Mouse (Mus musculus) heart, embryonic 11.5 days (tissue): ENCODE measurements around the gene Ankrd50. TPM values are rescaled to one million over a fixed set of nuclear protein-coding genes. Genes with fewer than 3 reads are reported as not detected.

Source experiments
- ATAC-seq: fragments of 200-750 bp; cut with Nextera tagmentation; replicated peaks from 2 replicates; pipeline ENCODE4 v1.8.0; 2017; ENCODE audit warnings: moderate library complexity; ENCODE audit not compliant: insufficient number of reproducible peaks, low FRiP score, low TSS enrichment
- H3K27ac ChIP-seq: fragments of 300-500 bp; sonication (generic); 2 replicates; pipeline ENCODE4 v1.5.1; 2014; ENCODE audit warnings: mild to moderate bottlenecking, low read depth, low read length
- H3K27me3 ChIP-seq: fragments of 300-500 bp; sonication (generic); 2 replicates; pipeline ENCODE4 v1.6.1; 2014; ENCODE audit warnings: mild to moderate bottlenecking, low read length, mixed read lengths; ENCODE audit not compliant: control insufficient read depth, insufficient read depth
- H3K36me3 ChIP-seq: fragments of 300-500 bp; sonication (generic); 2 replicates; pipeline ENCODE4 v1.6.1; 2014; ENCODE audit warnings: mild to moderate bottlenecking, low read length, moderate library complexity, mixed read lengths; ENCODE audit not compliant: control insufficient read depth, insufficient read depth
- H3K4me1 ChIP-seq: fragments of 300-500 bp; sonication (generic); 2 replicates; pipeline ENCODE4 v1.6.1; 2014; ENCODE audit warnings: low read length; ENCODE audit not compliant: control insufficient read depth, insufficient read depth
- H3K4me2 ChIP-seq: fragments of 300-500 bp; sonication (generic); 2 replicates; pipeline ENCODE4 v1.6.1; 2014; ENCODE audit warnings: mild to moderate bottlenecking, moderate library complexity
- H3K4me3 ChIP-seq: fragments of 300-500 bp; sonication (generic); 2 replicates; pipeline ENCODE4 v1.5.1; 2014; ENCODE audit warnings: low read depth, low read length
- H3K9ac ChIP-seq: fragments of 300-500 bp; sonication (generic); 2 replicates; pipeline ENCODE4 v1.6.1; 2014; ENCODE audit warnings: mild to moderate bottlenecking, low read depth, low read length, moderate library complexity
- H3K9me3 ChIP-seq: fragments of 300-500 bp; sonication (generic); replicated peaks from 2 replicates; pipeline ENCODE4 v1.6.1; 2016; ENCODE audit warnings: low read length; ENCODE audit not compliant: control insufficient read depth
- WGBS: fragments of 180-500 bp; shearing (Covaris S2); extraction: QIAGEN DNeasy Blood & Tissue Kit; methylation state at CpG from one replicate; pipeline ENCODE4 v1.1.7; 2014; ENCODE audit not compliant: insufficient replicate concordance; 5-methylcytosine and 5-hydroxymethylcytosine counted together
- polyA plus RNA-seq: library from polyadenylated mRNA; unstranded; fragments of >200 nt; fragmentation: Nextera tagmentation; extraction: Ambion mirVana; gene quantifications from 2 replicates; pipeline ENCODE4 v1.2.1, GENCODE M21; 2014

Gene Ankrd50
- polyA plus RNA-seq, 1 experiment from 2014 or later, result 17.3 TPM

DNA sequence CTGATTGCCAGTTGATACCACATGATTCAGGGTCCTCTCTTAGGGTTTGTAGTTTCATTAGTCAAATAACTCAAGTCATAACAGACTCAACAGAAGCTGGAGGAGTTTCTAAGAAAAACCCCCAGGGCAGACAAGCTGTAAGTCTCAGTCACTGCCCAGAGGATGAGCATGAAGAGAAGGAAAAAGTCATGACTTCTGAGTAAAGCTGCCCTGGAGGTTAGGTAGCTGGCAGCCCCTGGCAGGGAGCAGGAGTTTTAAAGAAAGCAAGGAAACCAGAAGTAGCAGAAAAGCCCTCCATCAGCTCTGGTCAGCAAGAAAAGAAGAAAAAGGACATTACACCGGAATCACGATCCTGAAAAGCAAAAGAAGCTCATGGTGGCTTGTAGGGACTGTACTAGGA lies 50.2 kb downstream of the Ankrd50 start:
- Histone ChIP-seq H3K27ac (no peak overlapping the region), H3K9me3 (no peaks in the 10 kb centered on the region), H3K4me1 (peaks cover 3% of the 10 kb centered on the region; the same call in 1 of the 2 replicates), H3K4me2 (no peak overlapping the region), H3K36me3 (no peaks in the 10 kb centered on the region), H3K27me3 (no peaks in the 10 kb centered on the region), H3K4me3 (no peak overlapping the region), H3K9ac (no peak overlapping the region)
- 89% methylated on average over 2 of the region's 2 CpGs for WGBS
- no peak for ATAC-seq

DNA sequence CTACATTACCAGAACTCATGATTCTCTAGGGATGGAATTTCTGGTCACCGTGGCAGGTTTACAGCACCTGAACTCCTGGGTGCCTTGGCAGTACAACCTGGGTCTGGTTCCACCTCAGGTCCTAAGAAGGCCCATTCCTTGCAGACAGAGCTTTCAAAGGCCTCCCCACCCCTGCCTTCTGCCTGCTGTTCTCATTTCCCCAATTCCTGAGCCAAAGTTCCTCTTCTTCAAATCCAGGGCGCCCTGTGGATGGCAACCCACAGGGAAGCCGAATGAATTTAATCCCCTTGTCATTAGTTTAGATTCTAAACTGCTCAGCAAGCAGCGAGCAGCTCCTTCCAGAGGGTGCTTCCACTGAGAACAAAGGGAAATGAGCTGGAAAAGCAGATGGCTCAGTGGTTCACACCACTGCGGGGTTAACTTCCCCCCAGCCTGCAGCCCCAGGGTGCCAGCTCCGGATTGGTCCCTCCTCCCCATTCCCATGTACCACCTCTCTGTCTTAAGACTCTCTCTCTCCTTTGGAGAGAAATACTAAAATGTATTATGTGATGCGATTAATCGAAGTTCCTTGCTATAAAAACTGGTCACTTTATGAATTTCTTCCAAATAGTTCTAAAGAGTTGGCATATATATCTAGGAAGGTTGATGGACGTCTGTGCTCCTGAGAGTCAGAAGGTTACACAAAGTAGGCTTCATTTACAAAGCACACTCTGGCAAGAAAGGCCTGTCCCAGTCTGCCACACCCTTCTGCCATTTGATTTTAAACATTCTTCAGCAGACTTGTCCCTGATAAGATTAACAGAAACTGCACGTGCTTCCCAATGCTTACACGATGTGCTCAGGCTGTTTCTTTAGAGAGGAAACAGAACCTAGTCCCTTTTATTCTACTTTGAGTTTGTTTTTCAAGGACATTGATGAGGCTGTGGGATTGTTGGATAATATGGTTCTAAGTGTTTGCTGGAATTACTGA lies 50.9 kb downstream of the Ankrd50 start:
- Histone ChIP-seq H3K4me3 (no peak overlapping the region), H3K4me1 (peaks cover 3% of the 10 kb centered on the region; the same call in 1 of the 2 replicates), H3K27me3 (no peaks in the 10 kb centered on the region), H3K9ac (no peak overlapping the region), H3K36me3 (no peaks in the 10 kb centered on the region), H3K4me2 (no peak overlapping the region), H3K27ac (no peak overlapping the region), H3K9me3 (no peaks in the 10 kb centered on the region)
- ATAC-seq, result no peak
- WGBS, result 19% methylated on average over 11 of the region's 11 CpGs

DNA sequence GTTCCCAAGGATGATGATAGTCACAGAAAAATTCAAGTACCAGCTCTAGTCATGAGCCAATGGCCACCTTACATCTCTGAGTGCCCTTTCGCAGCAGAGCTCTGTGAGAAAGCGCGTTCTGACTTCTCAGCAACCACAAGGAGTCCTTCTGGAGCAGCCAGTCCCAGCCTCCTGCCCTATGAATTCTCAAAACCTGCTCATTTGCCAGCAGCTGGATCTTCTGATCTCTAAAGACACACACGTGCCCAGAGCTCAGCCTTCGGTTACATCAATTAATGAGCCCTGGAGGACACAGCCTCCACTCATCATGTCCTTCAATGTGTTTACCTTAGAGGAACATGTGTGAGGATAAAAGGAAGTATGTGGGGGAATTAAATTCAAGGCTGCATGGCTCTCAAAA lies 53.2 kb downstream of the Ankrd50 start:
- Histone ChIP-seq H3K4me3 (no peak overlapping the region), H3K4me2 (no peak overlapping the region), H3K27me3 (no peaks in the 10 kb centered on the region), H3K9me3 (no peaks in the 10 kb centered on the region), H3K9ac (no peak overlapping the region), H3K4me1 (peaks cover 3% of the 10 kb centered on the region; the same call in 1 of the 2 replicates), H3K36me3 (no peaks in the 10 kb centered on the region), H3K27ac (no peak overlapping the region)
- WGBS, result 75% methylated on average over 5 of the region's 5 CpGs
- no peak for ATAC-seq

DNA sequence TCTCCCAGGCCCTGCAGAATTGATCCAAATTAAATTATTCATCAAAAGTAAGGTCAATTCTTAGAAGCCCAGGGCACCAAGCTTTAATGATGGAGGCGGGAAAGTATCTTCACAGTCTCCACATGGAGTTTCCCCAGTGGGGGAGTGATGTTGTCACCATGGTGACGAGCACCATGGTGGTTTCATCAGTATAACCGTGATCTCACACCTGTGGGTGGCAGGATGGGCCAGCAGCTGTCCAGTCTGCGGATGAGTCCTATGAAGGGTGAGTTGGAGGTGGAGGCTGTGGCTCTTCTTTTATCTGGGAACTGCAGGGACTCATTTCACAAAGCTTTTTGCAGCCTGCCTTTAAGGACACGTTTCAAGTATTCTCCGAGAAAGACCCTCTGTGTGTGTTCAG lies 53.6 kb downstream of the Ankrd50 start:
- Histone ChIP-seq H3K27me3 (no peaks in the 10 kb centered on the region), H3K9me3 (no peaks in the 10 kb centered on the region), H3K36me3 (no peaks in the 10 kb centered on the region), H3K4me2 (no peak overlapping the region), H3K4me3 (no peak overlapping the region), H3K27ac (no peak overlapping the region), H3K4me1 (peaks cover 3% of the 10 kb centered on the region; the same call in 1 of the 2 replicates), H3K9ac (no peak overlapping the region)
- no peak for ATAC-seq
- WGBS, result 75% methylated on average over 6 of the region's 6 CpGs

DNA sequence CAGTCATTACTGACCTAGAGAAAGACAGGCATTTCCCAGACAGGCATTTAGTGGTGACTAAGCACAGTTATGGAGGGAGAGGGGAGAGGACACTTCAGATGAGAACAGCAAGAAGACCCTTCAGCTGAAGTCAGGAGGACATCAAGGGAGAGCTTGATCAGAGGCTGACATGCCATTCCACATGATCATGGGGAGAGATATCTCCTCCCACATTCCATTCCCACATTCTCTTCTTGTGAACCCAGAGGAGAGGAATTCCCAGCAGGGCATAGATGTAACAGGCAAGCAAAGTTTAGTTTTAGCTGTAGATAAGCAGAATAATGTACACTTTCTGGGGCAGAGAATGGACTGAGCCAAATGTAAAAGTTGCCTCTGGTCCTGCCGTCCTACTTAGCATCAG lies 57.4 kb downstream of the Ankrd50 start:
- no peak overlapping the region for H3K4me2 ChIP-seq
- ATAC-seq, result no peak
- H3K36me3 ChIP-seq, result no peaks in the 10 kb centered on the region
- H3K9ac ChIP-seq, result no peak overlapping the region
- no peaks in the 10 kb centered on the region for H3K27me3 ChIP-seq
- 0 out of 2 replicates have a peak, but pooled peaks cover 3% of the 10 kb centered on the region for H3K4me1 ChIP-seq
- no peaks in the 10 kb centered on the region for H3K9me3 ChIP-seq
- 62% methylated on average over 1 of the region's 1 CpGs for WGBS
- H3K4me3 ChIP-seq, result no peak overlapping the region
- H3K27ac ChIP-seq, result no peak overlapping the region

DNA sequence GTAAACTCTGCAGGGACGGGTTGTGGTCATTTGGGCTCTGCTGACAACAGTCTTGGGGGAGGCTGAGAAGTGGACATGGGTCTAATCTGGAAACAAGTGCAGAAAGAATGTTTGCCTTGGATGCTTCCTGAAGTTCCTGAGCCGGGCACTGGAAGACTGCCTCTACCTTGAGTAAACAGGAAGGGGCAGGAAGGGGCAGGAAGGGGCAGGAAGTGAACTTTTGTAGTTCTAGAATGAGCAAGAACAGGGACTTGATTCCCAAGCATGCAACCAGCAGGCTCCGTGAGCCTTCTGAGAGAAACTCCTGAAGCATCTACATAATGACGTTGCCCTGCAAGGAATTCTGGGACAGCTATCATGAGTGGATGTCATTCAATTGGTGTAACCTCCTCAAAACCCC lies 60.7 kb downstream of the Ankrd50 start:
- H3K4me3 ChIP-seq, result no peak overlapping the region
- no peaks in the 10 kb centered on the region for H3K27me3 ChIP-seq
- H3K9ac ChIP-seq, result no peak overlapping the region
- ATAC-seq, result no peak
- no peak overlapping the region for H3K4me2 ChIP-seq
- H3K36me3 ChIP-seq, result no peaks in the 10 kb centered on the region
- WGBS, result 50% methylated on average over 4 of the region's 4 CpGs
- H3K9me3 ChIP-seq, result no peaks in the 10 kb centered on the region
- no peak overlapping the region for H3K27ac ChIP-seq
- 0 out of 2 replicates have a peak, but pooled peaks cover 3% of the 10 kb centered on the region for H3K4me1 ChIP-seq

DNA sequence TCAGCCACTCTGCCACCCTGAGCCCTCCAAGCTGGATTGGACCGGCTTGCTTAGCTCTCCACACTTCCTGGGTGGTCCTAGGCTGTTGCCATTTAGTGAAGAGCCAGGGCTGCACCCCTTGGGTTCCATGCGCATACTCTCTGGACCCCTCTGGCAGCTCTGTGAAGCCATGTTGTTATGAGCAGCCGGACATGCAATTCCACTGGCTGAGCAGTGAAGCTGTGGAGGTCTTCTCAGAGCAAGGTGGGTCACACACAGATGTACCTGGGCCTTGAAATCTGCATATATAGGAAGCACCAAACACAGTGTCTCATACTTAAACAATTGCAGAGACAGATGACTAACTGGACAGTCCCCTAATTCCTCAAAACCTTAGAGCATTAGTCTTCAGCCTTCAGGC lies 64.7 kb downstream of the Ankrd50 start:
- WGBS, result 82% methylated on average over 3 of the region's 3 CpGs
- no peak overlapping the region for H3K9ac ChIP-seq
- H3K27ac ChIP-seq, result no peak overlapping the region
- ATAC-seq, result no peak
- H3K4me2 ChIP-seq, result no peak overlapping the region
- 0 out of 2 replicates have a peak, but pooled peaks cover 6% of the 10 kb centered on the region for H3K4me1 ChIP-seq
- H3K9me3 ChIP-seq, result no peaks in the 10 kb centered on the region
- H3K4me3 ChIP-seq, result no peak overlapping the region
- no peaks in the 10 kb centered on the region for H3K36me3 ChIP-seq
- no peaks in the 10 kb centered on the region for H3K27me3 ChIP-seq

DNA sequence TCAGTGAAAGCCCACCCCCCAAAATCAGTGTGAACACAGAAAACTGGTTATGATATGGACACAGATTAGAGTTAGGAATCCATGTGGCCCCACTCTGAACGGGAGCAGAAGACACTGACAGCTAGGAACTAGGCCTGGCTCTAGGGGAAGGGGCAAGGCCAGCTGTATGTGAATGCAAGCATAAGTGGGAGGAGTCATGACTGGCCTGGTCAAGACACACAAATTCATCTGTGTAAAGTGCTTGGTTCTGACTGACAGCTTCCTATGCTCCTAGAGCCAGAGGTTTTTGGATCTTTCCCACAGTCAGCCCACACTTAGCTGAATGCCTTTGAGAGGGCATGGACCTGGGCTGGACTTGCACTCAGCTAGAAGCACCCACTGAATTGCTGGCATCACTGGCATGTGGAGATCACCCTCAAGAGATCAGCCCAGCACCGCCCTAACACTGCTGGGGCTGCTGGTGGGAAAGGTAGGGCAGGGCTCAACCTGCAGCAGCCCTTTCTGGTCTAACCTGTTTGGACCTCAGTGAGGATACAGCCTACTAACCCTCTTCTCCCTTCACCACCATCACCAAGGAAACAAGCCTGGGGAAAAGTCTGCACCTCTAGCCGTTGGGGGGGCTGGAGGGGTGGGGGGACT lies 69.2 kb downstream of the Ankrd50 start:
- H3K36me3 ChIP-seq, result no peaks in the 10 kb centered on the region
- ATAC-seq, result no peak
- no peak overlapping the region for H3K4me3 ChIP-seq
- 0 out of 2 replicates have a peak, but pooled peaks cover 2% of the 10 kb centered on the region for H3K4me1 ChIP-seq
- 65% methylated on average over 2 of the region's 3 CpGs for WGBS
- no peak overlapping the region for H3K9ac ChIP-seq
- H3K4me2 ChIP-seq, result no peak overlapping the region
- no peak overlapping the region for H3K27ac ChIP-seq
- no peaks in the 10 kb centered on the region for H3K27me3 ChIP-seq
- no peaks in the 10 kb centered on the region for H3K9me3 ChIP-seq
